Mouse (Mus musculus) liver, postnatal 0 days (tissue): ENCODE measurements around the gene Myof.

ENCODE experiments used
- CTCF ChIP-seq: sonication (generic); IDR thresholded peaks from 2 replicates; pipeline ENCODE4 v1.5.1; 2016; ENCODE audit warnings: antibody characterized with exemption, low read depth
- EP300 ChIP-seq: IDR thresholded peaks from 2 replicates; pipeline ENCODE4 v1.6.1; 2016; ENCODE audit warnings: antibody characterized with exemption, low read depth, mild to moderate bottlenecking

DNA sequence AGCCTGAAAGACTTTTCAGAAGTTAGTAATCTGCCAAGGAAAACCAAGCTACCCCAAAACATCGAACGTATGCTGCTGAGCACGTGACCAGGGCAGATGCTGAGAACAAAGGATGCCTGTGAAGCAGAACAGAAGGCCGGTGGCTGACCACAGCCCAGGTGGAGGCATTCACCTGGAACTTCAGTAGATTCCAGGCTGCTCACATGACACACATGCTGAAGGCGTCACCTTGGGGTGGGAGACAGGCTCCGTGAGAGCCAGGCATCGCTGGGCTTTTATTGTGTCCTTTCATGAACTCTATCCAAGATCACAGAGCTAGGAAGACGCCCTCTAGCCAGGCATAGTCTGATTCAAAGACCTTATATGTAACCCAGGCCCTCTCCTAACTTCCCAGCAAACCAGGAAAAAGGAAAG, 17.2 kb downstream of the Myof start:
- TF ChIP-seq CTCF (no peak), EP300 (no peak)
